In genomic region chr12:8853858-8854257, GRCm38 (mm10) we compare ENCODE assay signal across 25 mouse cellular contexts.
A peak's percentile ranks its signal among the peaks of the same experiment; 100 is the strongest.
DNase-seq lines count a peak whose midpoint lies in the region; ATAC-seq lines count a peak whose summit lies in the region.
"Had no signal": no experiment of that assay in that cellular context is flagged by ENCODE, and none has a peak within 500 bp of the region (broad histone marks: within the 10 kb centered on the region; RNA-seq: fewer than 3 reads in every experiment).

No protein-coding gene starts in this region.

- peaks cover 43% of the 10 kb centered on the region for H3K4me1 ChIP-seq in embryonic facial prominence, embryonic 10.5 days
- peaks cover 27% of the 10 kb centered on the region for H3K4me1 ChIP-seq in forebrain, embryonic 10.5 days

- peak; percentile 50; the same call in 1 of the 2 replicates for ATAC-seq in megakaryocyte progenitor cell, adult 5-6 weeks (replicated peaks; ENCODE audit: poor library complexity)
- ATAC-seq: forebrain, embryonic 14.5 days; forebrain, postnatal 0 days; inflammation-experienced regulatory T-cells, adult 6 months; intestine, embryonic 16.5 days; Patski had no signal

- H3K27me3 ChIP-seq in embryonic facial prominence, embryonic 10.5 days (replicated peaks; ENCODE audit: low read depth, poor library complexity, severe bottlenecking), result no peaks in the 10 kb centered on the region
- H3K27me3 ChIP-seq in forebrain, embryonic 10.5 days (ENCODE audit: poor library complexity, severe bottlenecking), result no peaks in the 10 kb centered on the region
- H3K27me3 ChIP-seq: CH12.LX; heart, embryonic 13.5 days; Patski had no signal

- no peaks in the 10 kb centered on the region for H3K36me3 ChIP-seq in embryonic facial prominence, embryonic 10.5 days (replicated peaks)
- H3K36me3 ChIP-seq in forebrain, embryonic 10.5 days (replicated peaks), result no peaks in the 10 kb centered on the region
- H3K36me3 ChIP-seq: G1E; heart, embryonic 10.5 days; heart, embryonic 13.5 days had no signal

- no peak overlapping the region for H3K4me3 ChIP-seq in embryonic facial prominence, embryonic 10.5 days
- H3K4me3 ChIP-seq in forebrain, embryonic 10.5 days, result no peak overlapping the region
- H3K4me3 ChIP-seq: gastrocnemius, adult 2 months; heart, embryonic 10.5 days; heart, embryonic 13.5 days had no signal

- 87% methylated on average over 4 of the region's 4 CpGs for WGBS in embryonic facial prominence, embryonic 10.5 days
- WGBS in forebrain, embryonic 10.5 days, result 90% methylated on average over 4 of the region's 4 CpGs

- 0 out of 2 replicates have a peak overlapping the region, but pooled peaks have one; percentile 14 for H3K27ac ChIP-seq in embryonic facial prominence, embryonic 10.5 days (replicated peaks)
- H3K27ac ChIP-seq in forebrain, embryonic 10.5 days, result no peak overlapping the region
- H3K27ac ChIP-seq: gastrocnemius, adult 2 months; heart, embryonic 10.5 days; heart, embryonic 13.5 days; hindbrain, embryonic 14.5 days; hindbrain, postnatal 0 days had no signal

- no peaks in the 10 kb centered on the region for H3K9me3 ChIP-seq in embryonic facial prominence, embryonic 10.5 days
- no peaks in the 10 kb centered on the region for H3K9me3 ChIP-seq in forebrain, embryonic 10.5 days
- H3K9me3 ChIP-seq: G1E; heart, embryonic 10.5 days; heart, embryonic 13.5 days had no signal

- peak; percentile 55 for DNase-seq in 416B (ENCODE audit: low read depth)
- no peak for DNase-seq in embryonic facial prominence, embryonic 10.5 days (ENCODE audit: low spot score)
- DNase-seq in adrenal gland, adult 2 months, result no peak
- DNase-seq in forebrain, embryonic 10.5 days (ENCODE audit: extremely low spot score, low spot score), result no peak
- DNase-seq in spleen, postnatal 36 days (ENCODE audit: low spot score in 2 of 2), result no peak
- DNase-seq: cerebellum, adult 11-12 months; cerebellum, adult 8-10 months; cerebellum, postnatal 36 days; embryo, embryonic 11 days; forebrain, postnatal 0 days; gastrocnemius, adult 2 months; gastrocnemius, postnatal 14 days; heart, postnatal 14 days; heart, postnatal 4 days had no signal
